Mouse (Mus musculus) brain, embryonic 14.5 days (tissue): ENCODE measurements around the gene Myo5a. TPM values are rescaled to one million over a fixed set of nuclear protein-coding genes. Genes with fewer than 3 reads are reported as not detected.
A peak's percentile ranks its signal among the peaks of the same experiment; 100 is the strongest.

Experiments
- DNase-seq: peaks from one replicate; pipeline ENCODE4 v3.0.0-alpha.2; 2011; ENCODE audit warnings: low read depth
- CTCF ChIP-seq: fragments of 200-500 bp; IDR thresholded peaks from 2 replicates; pipeline ENCODE4 v1.5.1; 2012; ENCODE audit warnings: inconsistent platforms, mild to moderate bottlenecking, moderate library complexity, borderline replicate concordance; ENCODE audit not compliant: insufficient read depth, insufficient read length; ENCODE audit errors: extremely low read depth
- POLR2A ChIP-seq: fragments of 200-500 bp; IDR thresholded peaks from 2 replicates; pipeline ENCODE4 v1.6.1; 2012; ENCODE audit warnings: mild to moderate bottlenecking, inconsistent platforms, borderline replicate concordance; ENCODE audit not compliant: poor library complexity, insufficient read depth, insufficient read length, severe bottlenecking; ENCODE audit errors: extremely low read depth
- polyA plus RNA-seq: library from polyadenylated mRNA; depleted of rRNA; stranded (reverse); fragments of >200 nt; gene quantifications from 2 replicates; pipeline ENCODE4 v1.2.3, GENCODE M21; 2012

The Myo5a gene
- polyA plus RNA-seq, 1 experiment, result 62.0 TPM

DNA sequence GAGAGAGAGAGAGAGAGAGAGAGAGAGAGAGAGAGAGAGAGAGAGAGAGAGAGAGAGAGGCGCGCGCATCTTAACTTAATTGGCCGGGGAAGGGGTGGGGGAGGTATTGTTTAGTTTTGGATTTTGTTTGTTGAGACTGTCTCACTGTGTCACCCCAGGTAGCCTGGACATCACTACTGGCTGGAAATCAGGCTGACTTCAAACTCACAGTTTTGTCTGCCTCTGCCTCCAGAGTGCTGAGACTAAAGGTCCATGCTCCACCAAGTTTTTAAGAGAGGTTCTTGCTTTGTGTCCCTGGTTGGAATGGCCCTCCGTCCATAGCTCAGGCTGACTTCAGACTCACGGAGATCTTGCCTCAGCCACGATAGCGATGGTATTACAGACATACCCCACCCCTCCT lies 162.0 kb downstream of the Myo5a start:
- no peak for TF ChIP-seq POLR2A
- no peak for TF ChIP-seq CTCF
- DNase-seq, result no peak

DNA sequence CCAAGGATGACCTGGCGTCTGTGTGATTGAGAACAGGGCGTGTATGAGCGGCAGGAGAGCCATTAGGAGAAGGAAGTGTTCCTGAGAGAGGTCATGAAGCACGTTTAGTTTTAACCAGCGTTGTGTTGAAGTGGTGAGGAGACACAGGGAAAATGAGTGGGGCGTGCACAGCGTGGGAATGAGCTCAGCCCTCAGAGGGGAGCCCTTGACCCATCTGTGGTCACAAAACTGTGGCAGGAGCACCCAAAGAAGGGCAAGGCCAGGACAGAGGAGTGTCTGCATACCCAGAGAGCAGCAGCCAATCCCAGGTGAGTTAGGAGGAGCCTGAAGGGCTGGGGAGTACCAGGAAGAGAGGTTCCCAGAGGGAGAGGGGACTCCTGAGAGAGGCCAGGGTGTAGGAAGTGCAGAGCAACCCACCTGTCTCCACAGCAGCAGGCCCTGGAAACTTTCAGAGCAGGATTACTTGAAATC lies 163.5 kb downstream of the Myo5a start:
- no peak for TF ChIP-seq CTCF
- no peak for TF ChIP-seq POLR2A

DNA sequence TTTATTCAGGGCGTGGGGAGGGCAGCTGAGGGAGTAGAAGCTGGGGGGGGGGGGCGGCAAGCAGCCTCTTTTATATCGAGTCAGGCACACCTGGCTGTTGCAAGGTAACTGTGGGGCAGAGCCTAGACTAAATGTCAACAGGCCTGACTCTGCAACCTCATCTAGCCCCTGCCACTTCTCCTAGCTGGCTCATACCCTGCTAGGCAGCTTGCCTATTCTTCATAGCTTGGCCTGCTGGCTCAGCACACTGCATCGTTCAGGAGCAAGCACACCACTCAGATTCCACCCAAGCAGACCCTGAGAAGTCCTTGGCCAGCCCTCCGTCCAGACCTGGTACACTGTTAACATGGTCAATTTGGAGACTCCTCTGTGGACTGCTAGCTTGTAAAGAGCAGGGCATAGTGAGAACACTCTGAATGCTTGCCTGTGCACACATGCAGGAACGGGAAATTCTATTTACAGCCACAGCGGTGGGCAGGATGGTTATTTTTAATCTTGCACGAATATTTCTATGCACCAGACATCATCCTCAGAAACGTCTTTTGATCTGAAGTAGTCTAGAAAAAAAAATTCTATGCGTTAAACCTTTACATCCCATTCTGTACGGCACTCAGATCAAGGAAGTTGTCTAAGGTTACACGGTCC lies 164.3 kb downstream of the Myo5a start:
- DNase-seq, result no peak
- TF ChIP-seq CTCF (no peak), POLR2A (no peak)

More for the DNA sequence above, 163.5 kb downstream of the Myo5a start:
- no peak for DNase-seq

DNA sequence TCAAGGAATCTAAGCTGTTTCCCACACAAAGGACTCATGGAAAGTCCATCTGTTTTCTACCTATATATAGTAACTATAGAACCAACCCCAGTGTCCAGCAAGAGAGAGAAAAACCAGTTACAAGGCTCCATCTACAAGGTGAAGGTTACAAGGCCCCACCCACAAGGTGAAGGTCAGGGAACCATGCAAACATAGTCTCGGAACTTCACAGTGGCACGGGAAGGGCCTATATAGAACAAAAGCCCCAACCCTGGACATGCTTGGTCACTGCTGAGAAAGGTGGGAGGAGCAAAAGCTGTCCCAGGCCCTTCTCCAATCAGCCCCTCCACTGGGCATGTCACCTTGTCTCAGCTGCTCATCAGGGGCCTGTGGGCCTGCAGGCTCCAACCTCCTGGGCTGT lies 164.9 kb downstream of the Myo5a start:
- DNase-seq, result no peak
- TF ChIP-seq POLR2A (no peak), CTCF (no peak)

DNA sequence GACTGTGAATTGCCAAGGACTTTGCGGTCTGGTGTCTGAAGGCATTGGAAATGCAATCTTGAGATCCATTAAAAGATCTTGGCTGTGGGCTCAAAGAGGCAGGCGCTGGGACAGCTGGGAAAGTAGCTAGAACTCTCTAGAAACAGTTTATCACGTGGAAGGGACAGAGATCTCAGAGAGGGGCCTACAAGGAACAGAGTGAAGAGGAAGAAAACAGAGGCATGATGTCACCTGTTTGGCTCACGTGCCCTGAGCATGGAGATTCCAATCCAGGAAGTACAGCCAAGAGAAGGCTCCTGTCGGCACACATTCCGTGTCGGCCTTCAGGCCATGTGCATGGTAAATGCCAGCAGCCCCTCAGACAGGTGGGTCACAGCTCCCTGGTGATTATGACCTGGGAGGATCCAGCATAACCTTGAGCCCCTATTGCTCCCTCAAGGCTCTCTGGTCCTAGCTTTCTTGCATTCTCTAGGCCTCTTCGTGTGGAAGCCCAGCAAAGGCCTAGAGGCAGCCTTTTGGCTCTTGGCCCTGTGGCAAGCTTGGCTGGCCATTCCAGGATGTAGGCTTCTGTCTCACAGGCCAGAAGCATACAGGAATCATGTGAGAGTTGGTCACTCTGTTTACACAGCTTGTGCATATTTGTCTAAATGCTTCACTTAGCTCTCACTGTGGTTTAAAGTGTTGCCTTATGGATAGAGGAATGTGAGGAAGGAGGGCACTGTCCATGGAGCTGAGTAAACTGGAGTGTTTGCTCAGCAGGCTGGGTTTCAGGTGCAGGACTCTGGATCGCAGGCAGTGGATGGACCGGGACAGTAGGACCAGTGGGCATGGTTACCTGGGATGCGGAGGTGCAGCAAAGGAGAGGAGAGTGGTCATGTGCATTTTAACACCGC lies 165.8 kb downstream of the Myo5a start:
- DNase-seq, result no peak
- TF ChIP-seq CTCF, result no peak
- TF ChIP-seq POLR2A, result no peak

DNA sequence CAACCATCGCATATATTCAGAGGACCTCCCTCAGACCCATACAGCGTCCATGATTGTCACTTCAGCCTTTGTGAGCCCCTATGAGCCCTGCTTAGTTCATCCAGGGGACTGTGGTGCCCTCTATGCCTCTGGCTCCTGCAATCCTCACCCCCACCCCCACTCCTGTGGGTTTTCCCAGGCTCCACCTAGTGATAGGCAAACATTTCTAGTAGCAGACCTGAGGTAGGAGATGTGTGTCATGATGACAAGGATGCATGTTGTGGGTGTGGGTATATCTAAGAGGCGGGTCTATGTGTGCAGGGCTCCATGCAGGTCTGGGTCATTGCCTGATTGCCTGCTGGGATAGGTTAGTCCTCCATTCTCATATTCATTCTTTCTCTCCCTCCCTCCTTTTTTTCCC lies 167.4 kb downstream of the Myo5a start:
- no peak for TF ChIP-seq CTCF
- TF ChIP-seq POLR2A, result no peak
- DNase-seq, result no peak

DNA sequence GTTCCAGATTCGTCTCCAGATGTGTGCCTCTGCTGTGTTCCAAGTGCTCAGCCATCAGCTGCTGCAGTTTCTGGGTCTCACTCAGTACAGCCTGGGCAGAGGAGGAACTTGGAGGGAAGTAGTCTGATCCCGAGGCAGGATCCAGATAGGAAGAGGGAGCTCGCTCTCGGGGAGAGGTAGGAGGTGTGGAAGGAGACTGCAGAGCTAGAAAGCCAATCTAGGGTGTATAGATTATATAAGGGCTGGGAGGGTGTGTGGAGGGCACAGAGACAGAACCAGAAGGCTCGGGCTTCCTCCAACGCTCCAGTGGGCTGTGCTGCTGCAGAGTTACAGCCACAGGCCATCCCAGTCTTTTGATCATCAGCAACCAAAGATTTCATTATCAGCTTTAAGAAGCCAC lies 172.2 kb downstream of the Myo5a start:
- TF ChIP-seq POLR2A, result no peak
- no peak for TF ChIP-seq CTCF

DNA sequence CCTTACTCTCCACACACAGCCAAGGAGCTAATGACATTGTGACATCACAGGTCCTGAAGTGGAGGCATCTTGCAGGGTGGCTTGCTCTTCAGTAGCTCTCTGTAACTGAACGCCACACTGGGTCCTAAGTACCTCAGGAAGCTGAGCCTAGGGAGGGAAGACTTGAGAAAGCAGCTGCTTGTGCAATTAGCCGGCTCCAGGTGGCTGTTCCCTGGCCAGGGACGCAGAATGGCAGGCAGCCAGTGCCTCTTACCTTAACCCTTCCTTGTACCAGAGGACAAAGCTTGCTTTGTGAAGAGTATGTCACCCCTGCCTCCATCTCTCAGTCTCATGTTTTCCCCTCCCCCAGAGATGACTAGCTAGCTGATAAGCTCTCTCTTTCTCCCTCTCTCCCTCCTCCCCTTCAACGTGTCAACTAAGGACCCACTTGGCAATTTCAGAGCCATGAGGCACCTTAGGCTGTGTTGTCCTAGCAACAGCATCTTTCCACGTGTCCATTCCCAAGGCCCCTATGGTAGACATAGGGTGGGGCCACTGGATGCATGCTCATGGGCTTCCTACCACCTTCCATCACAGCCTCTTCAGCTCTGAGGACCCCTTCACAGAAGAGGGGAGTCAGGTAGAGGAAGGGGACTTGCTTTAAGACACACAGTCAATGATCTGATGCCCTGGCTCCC lies 173.1 kb downstream of the Myo5a start:
- TF ChIP-seq CTCF (no peak), POLR2A (no peak)
- peak; percentile 69 for DNase-seq

More for the DNA sequence above, 172.2 kb downstream of the Myo5a start:
- no peak for DNase-seq

DNA sequence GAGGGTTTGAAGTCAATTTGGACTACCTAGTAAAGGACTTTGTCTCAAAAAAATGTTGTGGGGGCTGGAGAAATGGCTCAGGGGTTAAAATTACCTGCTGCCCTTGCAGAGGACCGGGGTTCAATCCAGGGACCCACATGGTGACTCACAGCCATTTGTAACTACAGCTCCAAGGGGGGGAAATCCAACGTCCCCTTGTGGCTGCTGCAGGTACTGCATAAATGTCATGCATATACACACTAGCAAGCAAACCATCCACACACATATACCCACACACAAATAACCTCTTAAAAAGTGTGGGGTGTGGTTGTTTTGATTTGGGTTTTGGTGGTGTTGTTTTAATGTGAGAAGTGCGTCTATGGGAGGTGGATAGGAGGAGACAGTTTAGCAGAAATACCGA lies 173.7 kb downstream of the Myo5a start:
- no peak for DNase-seq
- TF ChIP-seq CTCF, result peak; percentile 44; the same call in 1 of the 2 replicates
- no peak for TF ChIP-seq POLR2A

DNA sequence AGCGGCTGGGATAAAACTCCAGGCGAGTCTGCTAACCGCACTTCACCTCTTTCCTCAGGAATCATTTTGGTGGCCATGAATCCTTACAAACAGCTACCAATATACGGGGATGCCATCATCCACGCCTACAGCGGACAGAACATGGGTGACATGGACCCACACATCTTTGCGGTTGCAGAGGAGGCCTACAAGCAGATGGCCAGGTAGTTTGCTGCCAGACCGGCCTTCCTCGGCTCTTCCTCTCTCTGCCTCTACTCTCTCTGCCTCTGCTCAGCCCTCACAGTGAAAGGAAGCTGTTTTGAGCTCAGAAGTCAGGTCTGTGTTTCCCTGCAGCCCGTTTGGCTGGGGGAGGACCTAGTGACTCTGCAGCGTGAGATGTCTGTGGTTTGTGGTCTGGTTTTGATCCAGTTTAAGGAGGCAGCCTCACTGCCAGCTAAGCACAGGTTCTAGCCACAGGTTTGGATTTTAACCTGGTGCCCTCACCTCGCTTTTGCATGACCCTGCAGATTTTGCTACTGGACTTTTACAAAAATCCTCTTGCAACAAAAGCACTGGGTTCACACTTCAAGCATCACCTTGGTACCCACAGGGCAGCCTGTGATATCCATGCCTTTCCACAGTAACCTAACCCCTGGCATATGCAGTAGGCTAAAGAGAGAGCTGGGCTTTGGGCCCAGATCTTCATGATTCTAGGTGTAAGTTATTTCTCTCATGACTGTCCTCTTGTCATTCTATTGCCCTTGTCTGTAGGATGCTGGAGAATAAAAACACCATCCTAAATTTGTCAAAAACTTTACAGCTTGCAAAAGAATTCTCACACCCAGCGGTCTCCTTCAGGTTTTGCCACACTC lies 175.5 kb downstream of the Myo5a start:
- DNase-seq, result no peak

DNA sequence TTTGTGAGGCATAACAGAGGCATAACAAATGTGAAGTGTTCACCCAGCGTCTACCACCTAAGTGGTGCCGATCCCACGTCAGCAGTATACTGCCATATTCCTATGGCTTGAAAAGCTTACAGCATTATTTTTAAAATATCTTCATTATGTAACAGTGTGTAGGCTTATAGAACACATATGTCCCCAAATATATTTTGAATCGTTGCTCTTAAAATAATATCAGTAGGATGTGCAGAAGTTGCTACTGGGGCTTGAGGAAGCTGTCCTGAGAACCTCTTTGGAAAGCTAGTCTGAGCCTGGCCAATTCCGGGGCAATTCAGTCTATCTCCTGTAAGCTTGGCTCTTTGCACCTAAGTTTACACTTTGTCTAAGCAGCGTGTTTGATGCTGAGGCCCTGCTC lies 177.1 kb downstream of the Myo5a start:
- no peak for DNase-seq

More for the DNA sequence above, 175.5 kb downstream of the Myo5a start:
- TF ChIP-seq POLR2A (no peak), CTCF (no peak)

DNA sequence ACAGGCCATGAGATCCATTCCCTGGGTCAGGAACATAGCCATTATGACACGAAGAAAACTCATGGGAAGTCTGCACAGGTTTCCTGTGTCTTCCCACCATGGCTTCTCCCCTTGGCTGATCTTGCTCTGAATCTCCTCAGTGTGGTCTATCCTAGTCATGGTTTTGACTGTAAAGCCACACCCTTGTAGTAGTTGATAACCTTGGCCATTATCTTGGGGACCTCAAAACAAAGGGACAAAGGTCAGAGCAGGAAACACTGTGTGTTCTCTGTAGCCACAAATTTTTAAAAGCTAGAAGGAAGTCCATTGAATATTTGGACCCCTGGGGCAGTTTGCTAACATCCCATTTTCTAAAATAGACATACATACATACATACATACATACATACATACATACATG lies 177.5 kb downstream of the Myo5a start:
- TF ChIP-seq CTCF (no peak), POLR2A (no peak)
- DNase-seq, result no peak

More for the DNA sequence above, 177.1 kb downstream of the Myo5a start:
- TF ChIP-seq CTCF (no peak), POLR2A (no peak)
